Mouse (Mus musculus): ENCODE results near the gene Mospd2.

The Mospd2 gene

GRCm38 (mm10) chrX:164980193-164980775 is at the start of gene Mospd2, which contains the start of gene Fancb:
Mospd2 (minus strand) TSS chrX:164980375.
Fancb (plus strand) TSS chrX:164980592.
- DNase-seq (ENCODE audit: low spot score) = peak; percentile 81

- no peak for DNase-seq (ENCODE audit: low spot score)
Observed at GRCm38 (mm10) chrX:165004779-165005324, 24.7 kb upstream of the Mospd2 start, which contains the start of gene Gm17604. Gm17604 (minus strand) TSS chrX:165004829.

GRCm38 (mm10) chrX:165003141-165003540 is 23.0 kb upstream of the Mospd2 start:
- no peak for DNase-seq (ENCODE audit: low spot score)

GRCm38 (mm10) chrX:164978866-164979265 is 1.3 kb downstream of the Mospd2 start:
- DNase-seq (ENCODE audit: low spot score) = no peak

GRCm38 (mm10) chrX:164971206-164971605 is 9.0 kb downstream of the Mospd2 start:
- DNase-seq (ENCODE audit: low spot score) = no peak

- DNase-seq (ENCODE audit: low spot score) = no peak
Observed at GRCm38 (mm10) chrX:164965750-164966448, 14.3 kb downstream of the Mospd2 start.

- no peak for DNase-seq (ENCODE audit: low spot score)
Observed at GRCm38 (mm10) chrX:164952601-164953375, 27.4 kb downstream of the Mospd2 start.

GRCm38 (mm10) chrX:164951858-164952576 is 28.2 kb downstream of the Mospd2 start:
- DNase-seq (ENCODE audit: low spot score) = no peak

- DNase-seq (ENCODE audit: low spot score) = no peak
Observed at GRCm38 (mm10) chrX:164941540-164941939, 38.6 kb downstream of the Mospd2 start.

- DNase-seq (ENCODE audit: low spot score) = no peak
Observed at GRCm38 (mm10) chrX:164912993-164913392, 67.2 kb downstream of the Mospd2 start.

GRCm38 (mm10) chrX:164912186-164912585 is 68.0 kb downstream of the Mospd2 start:
- no peak for DNase-seq (ENCODE audit: low spot score)

GRCm38 (mm10) chrX:164901847-164902246 is 78.3 kb downstream of the Mospd2 start:
- DNase-seq (ENCODE audit: low spot score) = no peak

- no peak for DNase-seq (ENCODE audit: low spot score)
Observed at GRCm38 (mm10) chrX:164899805-164900204, 80.4 kb downstream of the Mospd2 start.

GRCm38 (mm10) chrX:164886260-164886659 is 93.9 kb downstream of the Mospd2 start:
- DNase-seq (ENCODE audit: low spot score) = no peak
